Mouse (Mus musculus) megakaryocyte-erythroid progenitor cell, adult 5 weeks (primary cell): ENCODE results near the gene Hist1h4i. TPM values are rescaled to one million over a fixed set of nuclear protein-coding genes. Genes with fewer than 3 reads are reported as not detected.

Experiments used
- polyA plus RNA-seq: library from polyadenylated mRNA; stranded (reverse); fragments of >175 nt; gene quantifications from 2 replicates; pipeline ENCODE4 v1.2.3, GENCODE M21; 2012

Gene Hist1h4i
- polyA plus RNA-seq, result 56.9 and 64.7 TPM in 2 replicates

DNA sequence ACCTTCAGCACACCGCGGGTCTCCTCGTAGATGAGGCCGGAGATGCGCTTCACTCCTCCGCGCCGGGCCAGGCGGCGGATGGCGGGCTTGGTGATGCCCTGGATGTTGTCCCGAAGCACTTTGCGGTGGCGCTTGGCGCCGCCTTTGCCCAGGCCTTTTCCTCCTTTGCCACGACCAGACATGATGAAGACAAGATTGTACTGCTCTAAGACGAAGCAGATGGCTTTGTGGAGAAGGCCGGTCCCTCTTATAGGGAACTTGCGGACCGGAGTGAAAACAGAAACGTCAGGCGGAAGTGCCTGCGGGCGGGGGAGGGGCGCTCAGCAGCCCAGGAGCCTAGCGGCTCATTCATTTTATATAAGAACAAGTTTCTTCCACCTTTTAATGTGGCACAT is at the start of gene Hist1h4i:
Gene Hist1h4i (minus strand): TSS at position 221 of the 395 bp plus-strand sequence.

DNA sequence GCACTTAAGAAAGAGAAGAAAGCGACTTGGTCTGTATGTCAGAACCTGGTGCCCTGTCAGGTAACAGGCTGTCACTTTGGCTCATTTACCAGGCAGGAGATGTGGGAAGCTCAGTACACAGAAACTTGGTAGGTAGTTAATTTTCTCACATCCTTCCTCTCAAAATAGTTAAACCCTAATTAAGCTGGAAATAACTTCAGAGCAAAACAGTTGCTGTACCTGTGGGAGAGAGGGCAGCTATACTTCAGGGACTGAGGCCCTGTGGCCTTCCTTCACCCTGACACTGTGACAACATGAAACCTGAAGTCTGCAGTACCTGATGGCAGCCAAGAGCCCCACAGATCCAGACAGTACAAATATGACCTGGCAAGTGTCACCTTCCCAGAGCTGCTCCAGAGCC is 43.0 kb upstream of the Hist1h4i start, which contains the start of gene Vmn1r188:
Gene Vmn1r188 (plus strand): TSS at position 301 of the 400 bp plus-strand sequence.

DNA sequence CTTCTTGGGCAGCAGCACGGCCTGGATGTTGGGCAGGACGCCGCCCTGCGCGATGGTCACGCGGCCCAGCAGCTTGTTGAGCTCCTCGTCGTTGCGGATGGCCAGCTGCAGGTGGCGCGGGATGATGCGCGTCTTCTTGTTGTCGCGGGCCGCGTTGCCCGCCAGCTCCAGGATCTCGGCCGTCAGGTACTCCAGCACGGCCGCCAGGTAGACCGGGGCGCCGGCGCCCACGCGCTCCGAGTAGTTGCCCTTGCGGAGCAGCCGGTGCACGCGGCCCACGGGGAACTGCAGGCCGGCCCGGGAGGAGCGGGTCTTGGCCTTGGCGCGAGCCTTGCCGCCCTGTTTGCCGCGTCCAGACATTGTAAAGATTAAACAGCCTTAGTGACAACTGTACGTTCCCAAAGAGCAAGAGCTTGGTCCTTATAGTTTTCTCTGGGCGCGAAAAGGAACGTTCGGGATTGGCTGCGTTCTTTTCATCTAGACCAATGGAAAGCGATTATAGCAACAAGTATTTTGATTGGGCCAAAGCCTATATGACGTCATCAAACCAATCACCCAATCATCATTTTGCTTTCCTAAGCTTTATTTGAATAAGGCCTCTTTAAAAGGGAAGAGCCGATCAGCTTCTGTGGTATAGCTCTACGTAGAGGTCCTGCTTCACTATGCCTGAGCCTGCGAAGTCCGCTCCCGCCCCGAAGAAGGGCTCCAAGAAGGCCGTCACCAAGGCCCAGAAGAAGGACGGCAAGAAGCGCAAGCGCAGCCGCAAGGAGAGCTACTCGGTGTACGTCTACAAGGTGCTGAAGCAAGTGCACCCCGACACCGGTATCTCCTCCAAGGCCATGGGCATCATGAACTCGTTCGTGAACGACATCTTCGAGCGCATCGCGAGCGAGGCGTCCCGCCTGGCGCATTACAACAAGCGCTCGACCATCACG is 1.7 kb upstream of the Hist1h4i start, which contains the start of the genes Hist1h2ag and Hist1h2bj:
Gene Hist1h2ag (minus strand): TSS at position 377 of the 935 bp plus-strand sequence.
Gene Hist1h2bj (plus strand): TSS at position 647 of the 935 bp plus-strand sequence.

DNA sequence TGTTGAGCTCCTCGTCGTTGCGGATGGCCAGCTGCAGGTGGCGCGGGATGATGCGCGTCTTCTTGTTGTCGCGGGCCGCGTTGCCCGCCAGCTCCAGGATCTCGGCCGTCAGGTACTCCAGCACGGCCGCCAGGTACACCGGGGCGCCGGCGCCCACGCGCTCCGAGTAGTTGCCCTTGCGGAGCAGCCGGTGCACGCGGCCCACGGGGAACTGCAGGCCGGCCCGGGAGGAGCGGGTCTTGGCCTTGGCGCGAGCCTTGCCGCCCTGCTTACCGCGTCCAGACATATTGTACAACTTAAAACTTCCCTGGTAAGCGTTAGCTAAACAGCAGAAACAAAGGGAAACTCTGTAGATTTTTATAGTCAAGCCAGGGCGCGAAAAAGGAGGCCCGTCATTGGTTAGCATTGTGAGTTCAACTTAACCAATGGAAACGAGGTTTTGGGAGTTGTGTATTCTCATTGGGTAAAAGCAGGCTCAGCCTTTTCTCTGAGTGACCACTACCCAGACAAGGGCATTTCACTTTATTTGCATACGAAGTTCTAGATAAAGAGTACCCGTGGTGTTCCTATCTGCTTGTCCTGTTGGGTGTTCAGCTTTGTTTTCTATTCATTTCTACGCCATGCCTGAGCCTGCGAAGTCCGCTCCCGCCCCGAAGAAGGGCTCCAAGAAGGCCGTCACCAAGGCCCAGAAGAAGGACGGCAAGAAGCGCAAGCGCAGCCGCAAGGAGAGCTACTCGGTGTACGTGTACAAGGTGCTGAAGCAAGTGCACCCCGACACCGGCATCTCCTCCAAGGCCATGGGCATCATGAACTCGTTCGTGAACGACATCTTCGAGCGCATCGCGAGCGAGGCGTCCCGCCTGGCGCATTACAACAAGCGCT is 5.7 kb downstream of the Hist1h4i start, which contains the start of the genes Hist1h2ah and Hist1h2bk:
Gene Hist1h2ah (minus strand): TSS at position 302 of the 882 bp plus-strand sequence.
Gene Hist1h2bk (plus strand): TSS at position 604 of the 882 bp plus-strand sequence.

DNA sequence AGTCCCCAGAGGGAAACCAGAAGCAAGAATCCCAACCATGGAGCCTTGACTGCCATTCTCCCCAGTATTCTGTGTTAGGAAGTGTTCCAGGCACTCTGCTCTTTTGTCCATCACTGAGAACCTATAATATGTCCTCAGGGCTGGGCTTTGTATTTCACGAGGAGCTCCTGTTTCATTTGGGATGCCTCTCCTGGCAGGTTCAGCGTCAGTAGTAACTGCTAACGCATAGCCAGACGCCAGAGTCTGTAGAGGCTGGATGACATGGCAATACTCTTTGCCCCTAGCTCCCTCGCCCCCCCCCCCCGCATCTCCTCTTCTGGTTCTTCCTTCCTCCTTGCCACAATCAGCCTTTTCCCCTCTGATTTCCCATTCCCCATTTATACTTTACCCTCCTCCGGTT is 31.5 kb downstream of the Hist1h4i start, which contains the start of gene Prss16:
Gene Prss16 (minus strand): TSS at position 101 of the 400 bp plus-strand sequence.

Other genes with a start within 250 kb of the Hist1h4i start
- gene Hist1h2bq, start 231.2 kb downstream of the Hist1h4i start, polyA plus RNA-seq, result 2.3 and 7.9 TPM in 2 replicates
- 9,267 and 13,368 TPM in 2 replicates for gene Hist1h2ao, start 230.9 kb downstream of the Hist1h4i start, polyA plus RNA-seq
- gene Hist1h4m, start 229.6 kb downstream of the Hist1h4i start, polyA plus RNA-seq, result 48.0 and 58.9 TPM in 2 replicates
- 4.8 and 10.5 TPM in 2 replicates for gene Hist1h4n, start 209.2 kb downstream of the Hist1h4i start, polyA plus RNA-seq
- gene Hist1h2ap, start 207.9 kb downstream of the Hist1h4i start, polyA plus RNA-seq, result 6,142 and 6,696 TPM in 2 replicates
- gene Hist1h2br, start 207.6 kb downstream of the Hist1h4i start, polyA plus RNA-seq, result 5.8 TPM in 1 of 2 replicates, not detected in the other
- 0.39 and 0.64 TPM in 2 replicates for gene Zfp184, start 96.3 kb downstream of the Hist1h4i start, polyA plus RNA-seq
- 0.06 TPM in 1 of 2 replicates, not detected in the other for gene Pom121l2, start 60.2 kb downstream of the Hist1h4i start, polyA plus RNA-seq
- 3.2 and 6.9 TPM in 2 replicates for gene Prss16, start 31.6 kb downstream of the Hist1h4i start, polyA plus RNA-seq
- gene Hist1h2ah, start 5.8 kb downstream of the Hist1h4i start, polyA plus RNA-seq, result 5.4 and 12.3 TPM in 2 replicates
- gene Hist1h2bk, start 5.5 kb downstream of the Hist1h4i start, polyA plus RNA-seq, result 15.0 and 17.1 TPM in 2 replicates
- gene Hist1h2ag, start 1.6 kb upstream of the Hist1h4i start, polyA plus RNA-seq, result 31.0 and 38.1 TPM in 2 replicates
- gene Hist1h2bj, start 1.9 kb upstream of the Hist1h4i start, polyA plus RNA-seq, result 32.2 and 35.1 TPM in 2 replicates
- not detected in 2 replicates for gene Vmn1r188, start 43.1 kb upstream of the Hist1h4i start, polyA plus RNA-seq
- gene Vmn1r189, start 64.5 kb upstream of the Hist1h4i start, polyA plus RNA-seq, result not detected in 2 replicates
- not detected in 2 replicates for gene Vmn1r191, start 142.6 kb upstream of the Hist1h4i start, polyA plus RNA-seq
- not detected in 2 replicates for gene Vmn1r192, start 149.8 kb upstream of the Hist1h4i start, polyA plus RNA-seq
- gene Vmn1r193, start 181.8 kb upstream of the Hist1h4i start, polyA plus RNA-seq, result 0.02 TPM in 1 of 2 replicates, not detected in the other
- not detected in 2 replicates for gene Vmn1r194, start 202.9 kb upstream of the Hist1h4i start, polyA plus RNA-seq
- not detected in 2 replicates for gene Vmn1r195, start 229.2 kb upstream of the Hist1h4i start, polyA plus RNA-seq
- not detected in 2 replicates for gene Vmn1r196, start 248.6 kb upstream of the Hist1h4i start, polyA plus RNA-seq